Mouse (Mus musculus): Measurements from ENCODE around the gene Vav2. TPM values are rescaled to one million over a fixed set of nuclear protein-coding genes. Genes with fewer than 3 reads are reported as not detected.

The Vav2 gene
- polyA plus RNA-seq, 1 experiment: 28.1 TPM

GRCm38 (mm10) chr2:27215537-27215936 lies 211.3 kb downstream of the Vav2 start:
- WGBS: 57% methylated on average over 2 of the region's 2 CpGs
- DNase-seq: peak; percentile 57
- H3K27ac ChIP-seq (ENCODE audit: insufficient read depth, low read depth, low read length): no peak overlapping the region
- peaks cover 6% of the 10 kb centered on the region; the same call in 1 of the 2 replicates for H3K4me1 ChIP-seq (ENCODE audit: control insufficient read depth, insufficient read depth, low read length)
- H3K36me3 ChIP-seq (ENCODE audit: control insufficient read depth, insufficient read depth, low read length): no peaks in the 10 kb centered on the region
- TF ChIP-seq CTCF (conservative IDR thresholded peaks at IDR 0.05; ENCODE audit: insufficient read depth, insufficient read length, low read depth, low read length) (no peak), POLR2A (IDR thresholded peaks at IDR 0.05; ENCODE audit: low read depth, low read length) (no peak)
- no peak overlapping the region for H3K4me3 ChIP-seq (ENCODE audit: insufficient read depth, low read depth, low read length)
- H3K27me3 ChIP-seq (replicated peaks; ENCODE audit: control insufficient read depth, insufficient read depth, low read length): no peaks in the 10 kb centered on the region

Other genes with a start within 250 kb of the Vav2 start
- 232 and 278 TPM in 2 replicates for gene Sardh, start 178.7 kb downstream of the Vav2 start, polyA plus RNA-seq (2012; rRNA removed)
- gene Brd3os, start 15.3 kb upstream of the Vav2 start, polyA plus RNA-seq (2012; rRNA removed): 11.6 and 15.1 TPM in 2 replicates
- gene Brd3, start 80.6 kb upstream of the Vav2 start, polyA plus RNA-seq (2012; rRNA removed): 16.4 and 16.7 TPM in 2 replicates
- 28.7 and 29.7 TPM in 2 replicates for gene Wdr5, start 88.1 kb upstream of the Vav2 start, polyA plus RNA-seq (2012; rRNA removed)
- gene Rxra, start 249.4 kb upstream of the Vav2 start, polyA plus RNA-seq (2012; rRNA removed): 94.8 and 107 TPM in 2 replicates